Mouse (Mus musculus) hindlimb bud, embryonic 11.5 days (tissue): ENCODE measurements around the gene 4932411N23Rik.
"Not testable (repeated sequence)": the region's sequence is repeated elsewhere in the genome, so short reads cannot be mapped to it uniquely, and the experiment has no call there.

Experiments used
- DNase-seq: peaks from one replicate; pipeline ENCODE4 v3.0.0-alpha.2; 2012; ENCODE audit warnings: low read depth, low spot score; ENCODE audit errors: extremely low spot score

Gene 4932411N23Rik

DNA sequence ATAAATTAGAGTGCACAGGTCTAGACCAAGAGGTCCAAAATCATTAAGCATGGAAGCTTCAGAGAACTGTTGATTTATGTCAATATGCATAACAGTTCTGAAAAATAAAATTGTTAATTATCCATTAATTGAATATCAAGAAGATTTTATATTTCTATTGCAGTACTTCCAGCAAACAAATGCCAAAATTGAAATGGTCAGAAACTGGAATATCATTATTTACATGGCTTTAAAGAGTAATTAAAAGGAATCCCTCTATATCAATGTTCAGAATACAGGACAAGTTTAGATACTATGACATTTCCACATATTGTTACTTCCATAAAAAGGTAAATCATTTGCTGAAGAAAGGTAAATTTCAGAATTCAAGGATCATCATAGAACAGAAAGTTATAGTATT lies at the start of gene 4932411N23Rik:
TSS of gene 4932411N23Rik (minus strand) at position 101 of the 400 bp plus-strand sequence.
- no peak for DNase-seq

DNA sequence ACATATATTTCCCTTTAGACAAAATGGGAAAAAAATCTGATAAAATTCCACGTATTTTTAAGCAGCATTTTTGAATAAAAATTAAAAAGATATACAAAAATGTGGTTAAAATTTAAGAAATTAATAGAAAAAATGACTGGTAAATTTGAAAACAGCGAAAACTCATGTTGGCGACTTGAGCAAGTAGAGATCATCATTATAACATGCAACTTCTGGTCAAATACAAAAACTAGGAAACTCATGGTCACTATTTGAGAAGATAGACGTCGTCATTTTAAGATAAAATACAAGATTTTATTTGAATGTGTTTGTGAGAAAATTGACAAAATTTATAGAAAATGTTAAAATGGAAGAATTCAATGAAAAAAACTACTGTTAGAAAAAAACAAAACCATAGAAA lies 35.8 kb downstream of the 4932411N23Rik start:
- DNase-seq, result no peak

DNA sequence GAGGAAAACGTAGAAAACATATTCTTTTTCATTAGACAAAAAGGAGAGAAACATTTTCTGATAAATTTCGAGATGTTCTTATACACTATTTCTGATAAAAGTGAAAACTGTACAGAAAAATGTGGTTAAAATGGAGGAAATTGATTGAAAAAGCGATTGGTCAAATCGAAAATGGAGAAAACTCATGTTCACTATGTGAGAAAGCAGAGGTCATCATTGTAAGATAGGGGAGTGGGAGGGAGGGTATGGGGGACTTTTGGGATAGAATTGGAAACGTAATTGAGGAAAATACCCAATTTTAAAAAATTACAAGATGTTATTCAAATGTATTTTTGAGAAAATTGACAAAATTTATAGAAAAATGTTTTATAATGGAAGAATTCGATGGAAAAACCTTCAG lies 38.0 kb downstream of the 4932411N23Rik start:
- peak; percentile 26 for DNase-seq

DNA sequence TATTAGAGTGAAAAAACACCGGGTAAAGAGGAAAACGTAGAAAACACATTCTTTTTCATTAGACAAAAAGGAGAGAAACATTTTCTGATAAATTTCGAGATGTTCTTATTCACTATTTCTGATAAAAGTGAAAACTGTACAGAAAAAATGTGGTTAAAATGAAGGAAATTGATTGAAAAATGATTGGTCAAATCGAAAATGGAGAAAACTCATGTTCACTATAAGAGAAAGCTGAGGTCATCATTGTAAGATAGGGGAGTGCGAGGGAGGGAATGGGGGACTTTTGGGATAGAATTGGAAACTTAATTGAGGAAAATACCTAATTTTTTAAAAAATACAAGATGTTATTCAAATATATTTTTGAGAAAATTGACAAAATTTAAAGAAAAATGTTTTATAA lies 40.8 kb downstream of the 4932411N23Rik start:
- DNase-seq, result not testable (repeated sequence)

DNA sequence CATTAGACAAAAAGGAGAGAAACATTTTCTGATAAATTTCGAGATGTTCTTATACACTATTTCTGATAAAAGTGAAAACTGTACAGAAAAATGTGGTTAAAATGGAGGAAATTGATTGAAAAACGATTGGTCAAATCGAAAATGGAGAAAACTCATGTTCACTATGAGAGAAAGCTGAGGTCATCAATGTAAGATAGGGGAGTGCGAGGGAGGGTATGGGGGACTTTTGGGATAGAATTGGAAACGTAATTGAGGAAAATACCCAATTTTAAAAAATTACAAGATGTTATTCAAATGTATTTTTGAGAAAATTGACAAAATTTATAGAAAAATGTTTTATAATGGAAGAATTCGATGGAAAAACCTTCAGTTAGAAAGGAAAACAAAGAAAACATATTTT lies 42.2 kb downstream of the 4932411N23Rik start:
- not testable (repeated sequence) for DNase-seq
